Mouse (Mus musculus) bone marrow macrophage, adult 2 months (primary cell): ENCODE data around the gene Pdxp.

Source experiments
- CTCF ChIP-seq: IDR thresholded peaks from 2 replicates; pipeline ENCODE4 v1.5.1; 2012; ENCODE audit warnings: low read depth, mild to moderate bottlenecking, low read length, moderate library complexity
- POLR2A ChIP-seq: IDR thresholded peaks from 2 replicates; pipeline ENCODE4 v1.6.1; 2012; ENCODE audit warnings: mild to moderate bottlenecking, low read depth, low read length, borderline replicate concordance

- TF ChIP-seq CTCF (no peak), POLR2A (no peak)
These were observed 24.3 kb upstream of the Pdxp start for GRCm38 (mm10) chr15:78889401-78889853.
